Mouse (Mus musculus): ENCODE measurements around the gene Pip5k1c. TPM values are rescaled to one million over a fixed set of nuclear protein-coding genes. Genes with fewer than 3 reads are reported as not detected.

Gene Pip5k1c
- polyA plus RNA-seq, 1 experiment = 288 TPM

DNA sequence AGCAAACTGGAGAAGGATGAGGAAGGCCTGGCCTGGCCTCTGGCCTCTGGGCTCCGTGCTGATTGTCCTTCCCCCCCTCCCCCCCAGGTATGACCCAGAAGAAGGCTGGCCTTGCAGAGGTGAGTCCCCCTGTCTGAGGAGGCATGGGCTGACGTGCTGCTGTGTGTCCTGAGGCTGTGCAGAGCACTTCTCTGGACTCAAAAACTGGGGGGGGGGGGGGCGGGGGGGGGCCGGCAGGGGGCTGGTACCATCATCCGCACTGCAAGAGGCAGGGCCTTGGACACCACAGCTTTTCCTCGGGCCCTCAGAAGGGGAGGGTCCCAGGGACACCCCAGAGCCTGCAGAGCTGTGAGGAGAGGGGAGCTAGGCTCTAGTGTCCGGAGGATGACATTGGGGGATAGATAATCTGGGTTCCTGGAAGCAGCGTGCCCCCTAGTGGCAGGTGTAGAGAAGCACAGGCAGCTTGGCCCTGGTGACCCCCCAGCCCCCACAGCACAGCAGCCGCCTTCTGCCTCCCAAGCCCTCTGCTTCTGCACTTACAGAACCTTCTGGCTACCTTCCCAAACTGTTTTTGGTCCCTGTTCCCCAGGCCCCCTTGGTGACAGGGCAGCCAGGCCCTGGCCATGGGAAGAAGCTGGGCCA is 12.0 kb downstream of the Pip5k1c start:
- H3K27me3 ChIP-seq (ENCODE audit: control insufficient read depth, insufficient read depth, low read length) = no peaks in the 10 kb centered on the region
- 9% methylated on average over 9 of the region's 9 CpGs for WGBS
- TF ChIP-seq POLR2A (IDR thresholded peaks at IDR 0.05; ENCODE audit: borderline replicate concordance, insufficient read depth, low read length) = no peak
- peak; percentile 97 for TF ChIP-seq CTCF (IDR thresholded peaks at IDR 0.05; ENCODE audit: borderline replicate concordance, insufficient read depth, low read depth, low read length)
- peak overlapping the region; percentile 18 for H3K4me3 ChIP-seq (replicated peaks; ENCODE audit: insufficient read depth, low read depth, low read length)
- DNase-seq = peak; percentile 71 to 80
- peak overlapping the region; percentile 65 for H3K27ac ChIP-seq (ENCODE audit: insufficient read depth, low read length)
- peaks cover 71% of the 10 kb centered on the region for H3K4me1 ChIP-seq (ENCODE audit: control insufficient read depth, insufficient read depth, low read length)

DNA sequence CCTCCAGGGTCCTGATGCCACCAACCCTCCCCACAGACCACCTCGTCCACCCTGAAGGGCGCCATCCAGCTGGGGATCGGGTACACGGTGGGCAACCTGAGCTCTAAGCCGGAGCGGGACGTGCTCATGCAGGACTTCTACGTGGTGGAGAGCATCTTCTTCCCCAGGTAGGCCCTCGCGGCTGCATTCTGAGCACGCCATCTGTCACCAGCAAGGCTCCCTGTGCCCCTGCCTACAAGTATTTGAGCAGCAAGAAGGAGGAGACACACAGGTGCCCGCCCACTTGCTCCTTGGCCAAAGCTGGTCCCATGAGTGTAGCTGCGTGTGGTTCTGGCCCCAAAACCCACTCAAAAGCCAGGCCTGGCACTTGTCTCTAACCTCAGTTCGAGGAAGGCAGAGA is 12.9 kb downstream of the Pip5k1c start:
- H3K4me1 ChIP-seq (ENCODE audit: control insufficient read depth, insufficient read depth, low read length) = peaks cover 61% of the 10 kb centered on the region
- no peaks in the 10 kb centered on the region for H3K27me3 ChIP-seq (ENCODE audit: control insufficient read depth, insufficient read depth, low read length)
- peak; percentile 73 for DNase-seq
- peak overlapping the region; percentile 65; the same call in 1 of the 2 replicates for H3K27ac ChIP-seq (ENCODE audit: insufficient read depth, low read length)
- no peak overlapping the region for H3K4me3 ChIP-seq (replicated peaks; ENCODE audit: insufficient read depth, low read depth, low read length)
- TF ChIP-seq CTCF (IDR thresholded peaks at IDR 0.05; ENCODE audit: borderline replicate concordance, insufficient read depth, low read depth, low read length) (no peak), POLR2A (IDR thresholded peaks at IDR 0.05; ENCODE audit: borderline replicate concordance, insufficient read depth, low read length) (no peak)
- 21% methylated on average over 14 of the region's 14 CpGs for WGBS

- Histone ChIP-seq H3K4me1 (ENCODE audit: control insufficient read depth, insufficient read depth, low read length) (peaks cover 56% of the 10 kb centered on the region), H3K27me3 (ENCODE audit: control insufficient read depth, insufficient read depth, low read length) (no peaks in the 10 kb centered on the region), H3K4me3 (replicated peaks; ENCODE audit: insufficient read depth, low read depth, low read length) (no peak overlapping the region), H3K27ac (ENCODE audit: insufficient read depth, low read length) (no peak overlapping the region)
- TF ChIP-seq CTCF (IDR thresholded peaks at IDR 0.05; ENCODE audit: borderline replicate concordance, insufficient read depth, low read depth, low read length) (no peak), POLR2A (IDR thresholded peaks at IDR 0.05; ENCODE audit: borderline replicate concordance, insufficient read depth, low read length) (no peak)
- WGBS = 52% methylated on average over 12 of the region's 12 CpGs
- peak in 1 of 2 experiments; percentile 48 for DNase-seq
Measured at GRCm38 (mm10) chr10:81306173-81306668, 13.5 kb downstream of the Pip5k1c start.

- Histone ChIP-seq H3K27ac (ENCODE audit: insufficient read depth, low read length) (no peak overlapping the region), H3K27me3 (ENCODE audit: control insufficient read depth, insufficient read depth, low read length) (no peaks in the 10 kb centered on the region), H3K4me1 (ENCODE audit: control insufficient read depth, insufficient read depth, low read length) (peaks cover 49% of the 10 kb centered on the region), H3K4me3 (replicated peaks; ENCODE audit: insufficient read depth, low read depth, low read length) (no peak overlapping the region)
- TF ChIP-seq CTCF (IDR thresholded peaks at IDR 0.05; ENCODE audit: borderline replicate concordance, insufficient read depth, low read depth, low read length) (no peak), POLR2A (IDR thresholded peaks at IDR 0.05; ENCODE audit: borderline replicate concordance, insufficient read depth, low read length) (no peak)
- WGBS = 50% methylated on average over 21 of the region's 21 CpGs
- DNase-seq = peak in 1 of 2 experiments; percentile 40
Measured at GRCm38 (mm10) chr10:81306837-81307682, 14.3 kb downstream of the Pip5k1c start.

DNA sequence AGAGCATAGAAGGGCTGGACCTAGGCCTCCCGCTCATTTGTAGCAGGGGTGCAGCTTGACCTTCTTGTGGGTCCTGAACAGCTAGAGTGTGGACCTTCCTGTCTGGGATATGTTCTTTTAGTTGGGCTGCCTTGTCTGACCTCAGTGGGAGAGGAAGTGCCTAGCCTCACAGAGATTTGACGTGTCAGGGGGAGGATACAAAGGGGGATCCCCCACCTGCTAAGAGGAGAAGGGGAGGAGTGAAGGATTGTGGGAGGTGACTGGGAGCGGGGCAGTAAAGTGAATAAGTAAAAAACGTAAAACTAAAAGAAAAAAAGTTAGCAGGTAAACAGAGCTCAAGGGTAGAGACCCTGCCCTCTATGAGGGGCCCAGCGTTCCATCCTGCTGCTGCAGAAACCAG is 16.8 kb downstream of the Pip5k1c start:
- H3K27me3 ChIP-seq (ENCODE audit: control insufficient read depth, insufficient read depth, low read length) = no peaks in the 10 kb centered on the region
- no peak overlapping the region for H3K4me3 ChIP-seq (replicated peaks; ENCODE audit: insufficient read depth, low read depth, low read length)
- peaks cover 26% of the 10 kb centered on the region for H3K4me1 ChIP-seq (ENCODE audit: control insufficient read depth, insufficient read depth, low read length)
- no peak overlapping the region for H3K27ac ChIP-seq (ENCODE audit: insufficient read depth, low read length)
- WGBS = 84% methylated on average over 5 of the region's 5 CpGs
- DNase-seq = no peak
- TF ChIP-seq POLR2A (IDR thresholded peaks at IDR 0.05; ENCODE audit: borderline replicate concordance, insufficient read depth, low read length) = no peak
- no peak for TF ChIP-seq CTCF (IDR thresholded peaks at IDR 0.05; ENCODE audit: borderline replicate concordance, insufficient read depth, low read depth, low read length)

DNA sequence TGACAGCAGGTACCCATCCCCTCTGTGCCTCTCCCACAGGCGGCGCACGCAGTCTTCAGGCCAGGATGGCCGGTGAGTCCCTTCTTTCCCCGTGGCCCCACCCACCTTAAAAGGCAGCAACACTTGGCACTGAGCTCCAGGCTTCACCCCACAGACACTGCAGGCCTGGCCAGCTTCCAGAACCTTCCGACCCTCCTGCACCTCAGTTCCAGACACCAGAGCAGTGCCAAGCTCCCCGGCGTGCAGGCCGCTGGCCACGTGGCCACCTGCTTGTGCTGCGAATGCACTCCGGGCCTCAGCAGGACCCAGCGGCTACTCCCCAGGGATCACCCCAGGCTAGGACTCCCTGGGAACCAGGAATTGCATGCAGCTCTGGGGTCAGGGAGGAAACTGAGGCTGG is 20.8 kb downstream of the Pip5k1c start:
- Histone ChIP-seq H3K4me3 (replicated peaks; ENCODE audit: insufficient read depth, low read depth, low read length) (no peak overlapping the region), H3K4me1 (ENCODE audit: control insufficient read depth, insufficient read depth, low read length) (peaks cover 8% of the 10 kb centered on the region; the same call in 1 of the 2 replicates), H3K27me3 (ENCODE audit: control insufficient read depth, insufficient read depth, low read length) (no peaks in the 10 kb centered on the region), H3K27ac (ENCODE audit: insufficient read depth, low read length) (no peak overlapping the region)
- TF ChIP-seq POLR2A (IDR thresholded peaks at IDR 0.05; ENCODE audit: borderline replicate concordance, insufficient read depth, low read length) (no peak), CTCF (IDR thresholded peaks at IDR 0.05; ENCODE audit: borderline replicate concordance, insufficient read depth, low read depth, low read length) (no peak)
- WGBS = 49% methylated on average over 13 of the region's 13 CpGs
- DNase-seq = peak in 1 of 2 experiments; percentile 29

DNA sequence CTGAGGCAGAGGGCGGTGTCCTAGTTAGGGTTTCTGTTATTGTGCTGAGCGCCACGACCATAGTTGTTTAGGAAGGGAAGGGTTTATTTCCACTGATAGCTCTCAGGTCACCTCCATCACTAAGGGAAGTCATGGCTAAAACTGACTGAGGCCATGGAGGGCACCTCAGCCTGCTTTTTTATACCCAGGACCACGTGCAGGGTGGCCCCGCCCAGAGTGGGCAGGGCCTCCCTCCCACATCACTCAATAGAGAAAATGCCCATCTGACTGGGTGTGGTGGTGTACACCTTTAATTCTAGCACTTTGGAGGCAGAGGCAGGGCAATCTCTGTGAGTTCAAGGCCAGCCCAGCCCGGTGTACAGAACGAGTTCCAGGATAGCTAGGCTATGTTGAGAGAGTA is 21.4 kb downstream of the Pip5k1c start:
- H3K27me3 ChIP-seq (ENCODE audit: control insufficient read depth, insufficient read depth, low read length) = no peaks in the 10 kb centered on the region
- no peak overlapping the region for H3K4me3 ChIP-seq (replicated peaks; ENCODE audit: insufficient read depth, low read depth, low read length)
- DNase-seq = no peak
- H3K4me1 ChIP-seq (ENCODE audit: control insufficient read depth, insufficient read depth, low read length) = peaks cover 10% of the 10 kb centered on the region; the same call in 1 of the 2 replicates
- TF ChIP-seq CTCF (IDR thresholded peaks at IDR 0.05; ENCODE audit: borderline replicate concordance, insufficient read depth, low read depth, low read length) (no peak), POLR2A (IDR thresholded peaks at IDR 0.05; ENCODE audit: borderline replicate concordance, insufficient read depth, low read length) (no peak)
- no peak overlapping the region for H3K27ac ChIP-seq (ENCODE audit: insufficient read depth, low read length)
- 79% methylated on average over 7 of the region's 7 CpGs for WGBS

Measured in cerebellum, adult 2 months (tissue).